Mouse (Mus musculus) testis, adult 2 months (tissue): ENCODE measurements around the gene Fxyd6.

Experiments
- CTCF ChIP-seq: fragments of 200-500 bp; IDR thresholded peaks from 2 replicates; pipeline ENCODE4 v1.5.1; 2012; ENCODE audit warnings: low read depth, mild to moderate bottlenecking, inconsistent platforms, low read length, moderate library complexity; ENCODE audit not compliant: control insufficient read depth, insufficient read depth, insufficient replicate concordance
- POLR2A ChIP-seq: fragments of 200-500 bp; IDR thresholded peaks from 2 replicates; pipeline ENCODE4 v1.6.1; 2012; ENCODE audit warnings: low read depth, mild to moderate bottlenecking, inconsistent platforms, low read length, moderate library complexity; ENCODE audit not compliant: control insufficient read depth

DNA sequence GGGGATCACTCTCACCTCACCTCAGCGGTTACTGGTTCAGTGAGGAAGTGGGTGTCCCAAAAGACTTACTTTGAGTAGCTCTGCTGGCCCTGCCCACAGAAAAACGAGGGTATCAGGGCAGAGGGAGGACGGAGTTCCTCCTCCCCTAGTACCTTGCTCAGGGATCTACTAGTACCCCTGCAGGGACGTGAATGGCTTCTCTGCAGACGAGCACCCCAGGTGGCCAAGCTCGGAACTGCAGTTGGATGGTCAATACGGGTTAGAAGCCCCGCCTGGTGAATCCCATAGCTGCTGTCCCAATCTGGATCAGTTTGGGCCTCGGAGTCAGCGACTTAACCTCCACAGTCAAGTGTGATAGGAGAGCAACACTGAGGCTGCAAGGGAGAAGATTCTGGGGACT lies 42.3 kb downstream of the Fxyd6 start:
- TF ChIP-seq CTCF (peak; percentile 94), POLR2A (no peak)
